Mouse (Mus musculus): ENCODE data around the gene Higd2a.
A peak's percentile ranks its signal among the peaks of the same experiment; 100 is the strongest.

The Higd2a gene

GRCm38 (mm10) chr13:54589996-54590951 is at the start of gene Higd2a, which contains the start of gene Nop16:
Gene Higd2a, plus strand, starts transcription at chr13:54590207.
Gene Nop16, minus strand, starts transcription at chr13:54590090.
- DNase-seq (ENCODE audit: low read depth, low spot score) = peak; percentile 98

GRCm38 (mm10) chr13:54548036-54548435 is 42.0 kb upstream of the Higd2a start:
- DNase-seq (ENCODE audit: low read depth, low spot score) = no peak

- DNase-seq (ENCODE audit: low read depth, low spot score) = no peak
Measured at GRCm38 (mm10) chr13:54556176-54556575, 33.8 kb upstream of the Higd2a start.

DNA sequence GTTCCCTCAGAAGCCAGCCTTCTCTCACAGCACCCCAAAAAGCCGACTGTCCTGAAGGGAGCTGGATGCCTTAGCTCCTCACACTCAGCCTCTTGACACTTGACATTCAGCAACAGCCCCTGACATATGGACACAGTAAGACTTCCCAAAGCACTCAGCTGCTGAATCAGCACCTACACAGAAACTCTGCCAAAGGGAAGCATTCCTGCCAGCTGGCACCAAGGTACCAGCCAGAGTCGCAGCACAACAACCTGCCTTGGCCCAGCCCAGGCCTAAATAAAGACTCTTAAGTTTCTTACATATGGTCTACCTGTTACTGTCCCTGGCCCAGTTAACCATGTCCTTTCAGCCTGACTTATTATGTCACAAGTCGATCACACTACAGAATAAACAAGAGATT is 33.2 kb upstream of the Higd2a start:
- no peak for DNase-seq (ENCODE audit: low read depth, low spot score)

DNA sequence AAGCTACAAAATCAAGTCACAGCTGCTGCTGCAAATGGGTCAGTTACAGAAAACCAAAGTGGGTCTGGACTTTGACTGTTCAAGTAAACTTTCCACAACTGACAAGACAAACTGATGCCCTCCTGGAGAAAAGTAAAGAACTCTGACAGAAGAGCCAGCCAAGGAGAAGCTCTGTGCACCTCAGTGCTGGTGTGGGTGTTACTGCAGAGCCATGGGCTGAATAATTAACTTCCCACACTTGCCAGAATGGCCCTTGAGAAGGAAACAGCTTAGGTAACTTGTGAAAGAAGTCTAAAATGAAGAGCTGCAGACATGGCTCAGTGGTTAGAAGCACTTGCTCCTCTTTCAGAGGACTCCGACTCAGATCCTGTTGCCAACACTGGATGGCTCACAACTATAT is 32.4 kb upstream of the Higd2a start:
- DNase-seq (ENCODE audit: low read depth, low spot score) = no peak

DNA sequence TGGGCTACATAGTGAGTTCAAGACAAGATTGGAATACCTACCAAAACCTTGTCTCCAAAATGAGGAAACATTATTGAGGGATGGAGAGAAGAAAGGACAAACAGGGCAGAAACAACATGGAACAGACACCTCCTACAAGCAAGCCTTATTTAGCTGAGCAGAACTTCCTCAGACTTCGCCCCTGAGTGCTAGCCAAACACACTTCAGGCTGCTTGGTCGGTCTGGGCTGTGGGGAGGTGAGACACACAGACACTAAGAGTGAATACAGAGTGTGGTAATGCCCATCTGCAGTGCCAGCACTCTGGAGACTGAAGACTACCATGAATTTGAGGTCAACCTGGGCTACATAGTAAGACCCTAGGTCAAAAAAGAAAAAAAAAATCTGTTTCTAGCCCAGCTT is 30.4 kb upstream of the Higd2a start:
- DNase-seq (ENCODE audit: low read depth, low spot score) = no peak

- DNase-seq (ENCODE audit: low read depth, low spot score) = no peak
Measured at GRCm38 (mm10) chr13:54560608-54561007, 29.4 kb upstream of the Higd2a start.

DNA sequence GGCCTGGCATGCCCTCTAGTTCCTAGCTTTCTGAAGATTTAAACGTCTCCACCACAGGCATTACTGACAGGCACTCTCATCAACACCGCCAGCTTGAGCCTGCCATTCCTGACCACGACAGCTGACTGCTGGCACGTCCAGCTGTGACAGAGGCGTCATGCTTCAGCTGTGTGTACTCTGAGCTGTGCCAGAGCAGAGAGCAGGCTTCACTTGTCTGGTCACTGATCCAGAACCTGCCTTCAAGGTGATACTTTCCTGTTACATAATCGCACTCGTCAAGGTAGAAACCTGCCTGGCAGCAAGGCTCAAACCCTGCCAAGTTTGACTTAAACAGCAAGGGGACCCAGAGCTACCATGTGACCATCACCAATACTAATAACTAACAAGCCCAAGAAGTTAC is 27.4 kb upstream of the Higd2a start:
- no peak for DNase-seq (ENCODE audit: low read depth, low spot score)

- peak; percentile 30 for DNase-seq (ENCODE audit: low read depth, low spot score)
Measured at GRCm38 (mm10) chr13:54564232-54565200, 25.5 kb upstream of the Higd2a start.

DNA sequence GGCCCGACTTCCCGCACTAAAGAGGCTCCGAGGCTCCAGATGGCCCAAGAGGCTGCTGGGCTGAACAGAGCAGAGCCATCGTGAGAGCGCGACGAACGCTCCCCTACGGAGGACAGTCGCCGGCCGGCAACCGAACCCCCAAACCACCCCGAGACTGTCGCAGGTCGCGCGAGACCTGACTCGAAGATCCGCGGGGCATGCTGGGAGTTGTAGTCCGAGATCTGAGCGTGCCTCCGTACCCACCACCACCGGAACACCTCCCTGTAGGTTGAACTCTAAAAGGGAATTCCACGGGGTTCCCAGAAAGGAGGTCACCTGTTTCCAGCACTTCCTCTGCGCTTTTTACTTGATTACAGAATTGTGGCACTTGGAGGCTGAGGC is 24.8 kb upstream of the Higd2a start, which contains the start of gene 4833439L19Rik:
TSS of gene 4833439L19Rik (minus strand) at position 235 of the 381 bp plus-strand sequence.
- peak; percentile 94 for DNase-seq (ENCODE audit: low read depth, low spot score)

DNA sequence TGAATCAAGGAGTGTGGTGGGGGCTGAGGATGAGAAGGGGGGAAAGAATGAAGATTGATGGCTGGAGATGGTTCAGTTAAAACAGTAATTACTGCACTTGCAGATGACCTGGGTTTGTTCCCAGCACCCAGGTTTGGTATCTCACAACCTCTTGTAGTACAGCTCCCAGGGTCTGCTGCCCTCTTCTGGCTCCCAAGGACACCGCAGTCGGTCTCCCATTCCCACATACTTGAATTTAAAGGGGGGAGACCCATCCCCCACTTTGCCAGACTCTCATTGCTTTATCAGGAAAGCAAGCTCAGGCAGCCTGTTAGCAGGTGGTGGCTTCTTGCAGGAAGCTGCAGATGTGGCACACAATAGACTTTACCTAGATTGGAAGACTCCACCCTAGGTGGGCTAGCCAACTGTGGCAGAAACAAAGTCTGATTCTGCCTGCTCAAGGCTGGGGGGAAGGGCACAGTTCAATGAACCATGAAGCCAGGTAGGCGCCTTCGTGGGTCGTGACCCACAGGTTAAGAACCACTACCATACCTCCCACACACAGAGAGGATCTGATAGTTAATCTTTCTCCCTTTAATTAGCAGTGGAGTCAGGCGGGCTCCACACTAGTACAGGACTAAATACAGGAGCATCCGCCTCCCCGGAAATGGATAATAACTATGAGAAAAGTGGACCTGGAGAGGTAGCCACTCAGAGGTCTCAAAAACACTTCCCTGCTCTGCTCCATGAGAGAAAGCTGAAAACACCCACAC is 24.2 kb upstream of the Higd2a start:
- DNase-seq (ENCODE audit: low read depth, low spot score) = peak; percentile 67

GRCm38 (mm10) chr13:54568380-54568779 is 21.6 kb upstream of the Higd2a start:
- no peak for DNase-seq (ENCODE audit: low read depth, low spot score)

GRCm38 (mm10) chr13:54569282-54569681 is 20.7 kb upstream of the Higd2a start:
- DNase-seq (ENCODE audit: low read depth, low spot score) = no peak

- DNase-seq (ENCODE audit: low read depth, low spot score) = no peak
Measured at GRCm38 (mm10) chr13:54570736-54571135, 19.3 kb upstream of the Higd2a start.

DNA sequence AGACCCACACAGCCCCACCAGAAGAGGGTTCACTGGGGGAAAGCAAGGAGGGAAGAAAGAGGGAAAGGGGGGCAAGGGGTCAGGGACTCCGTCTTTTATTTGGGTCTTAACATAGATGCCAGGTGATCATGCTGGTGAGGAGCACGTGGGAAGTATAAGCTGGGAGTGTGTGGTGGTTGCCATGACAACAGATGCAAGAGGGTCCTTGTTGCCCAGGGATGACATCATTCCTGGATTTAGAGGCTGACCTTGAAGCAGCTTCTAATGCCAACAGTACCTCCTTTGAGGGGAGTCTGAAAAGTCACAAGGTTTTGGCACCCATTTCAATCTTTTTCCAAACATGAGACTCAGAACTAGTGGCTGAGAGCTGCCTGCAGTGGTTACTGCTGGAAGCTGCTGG is 18.4 kb upstream of the Higd2a start:
- DNase-seq (ENCODE audit: low read depth, low spot score) = peak; percentile 35

DNA sequence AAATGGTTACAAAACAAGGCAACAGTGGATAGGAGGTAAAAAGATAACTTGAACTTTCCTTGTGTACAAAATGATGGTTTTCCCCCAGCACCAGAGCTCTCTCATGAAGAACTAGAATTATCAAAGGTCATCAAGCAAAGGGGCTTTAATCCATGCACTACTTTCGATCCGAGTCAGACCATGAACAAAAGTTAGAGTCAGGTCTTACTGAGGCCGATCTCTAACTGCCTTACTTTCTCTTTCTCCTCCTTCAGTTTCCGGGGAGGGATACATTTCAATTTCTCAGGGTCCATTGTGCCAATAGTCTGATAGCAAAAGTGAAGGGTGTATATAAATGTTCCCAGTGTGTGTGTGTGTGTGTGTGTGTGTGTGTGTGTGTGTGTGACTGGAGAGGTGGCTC is 17.4 kb upstream of the Higd2a start:
- DNase-seq (ENCODE audit: low read depth, low spot score) = no peak

DNA sequence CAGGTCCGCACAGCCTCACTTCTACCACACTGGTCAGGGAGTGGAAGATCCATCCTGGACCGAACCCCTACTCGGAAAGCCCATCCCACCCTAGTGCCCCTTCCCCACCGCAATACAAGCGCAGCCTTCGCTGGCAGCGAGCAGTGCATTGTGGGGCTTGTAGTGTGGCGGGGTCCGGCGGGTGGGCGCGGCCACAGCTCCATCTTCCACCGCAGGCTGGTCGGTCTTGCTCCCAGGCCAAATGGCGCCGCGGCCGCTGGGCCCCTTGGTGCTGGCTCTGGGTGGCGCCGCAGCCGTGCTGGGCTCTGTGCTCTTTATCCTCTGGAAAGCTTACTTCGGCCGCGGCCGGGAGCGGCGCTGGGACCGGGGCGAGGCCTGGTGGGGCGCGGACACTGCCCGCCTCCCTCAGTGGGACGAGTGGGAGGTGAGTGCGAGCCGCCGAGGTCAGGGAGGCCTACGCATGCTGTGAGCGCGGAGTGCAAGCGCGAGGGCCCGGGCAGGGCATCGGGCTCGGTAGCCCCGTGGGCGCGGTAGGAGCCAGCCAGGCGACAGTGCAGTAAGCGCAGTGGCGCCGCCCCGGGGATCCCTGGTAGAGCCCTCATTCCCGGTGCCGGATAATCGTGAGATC is 15.0 kb upstream of the Higd2a start, which contains the start of gene Arl10:
TSS of gene Arl10 (plus strand) at position 162 of the 628 bp plus-strand sequence.
- DNase-seq (ENCODE audit: low read depth, low spot score) = peak; percentile 75

GRCm38 (mm10) chr13:54575489-54575888 is 14.5 kb upstream of the Higd2a start:
- DNase-seq (ENCODE audit: low read depth, low spot score) = no peak

GRCm38 (mm10) chr13:54577652-54578507 is 12.1 kb upstream of the Higd2a start:
- no peak for DNase-seq (ENCODE audit: low read depth, low spot score)

DNA sequence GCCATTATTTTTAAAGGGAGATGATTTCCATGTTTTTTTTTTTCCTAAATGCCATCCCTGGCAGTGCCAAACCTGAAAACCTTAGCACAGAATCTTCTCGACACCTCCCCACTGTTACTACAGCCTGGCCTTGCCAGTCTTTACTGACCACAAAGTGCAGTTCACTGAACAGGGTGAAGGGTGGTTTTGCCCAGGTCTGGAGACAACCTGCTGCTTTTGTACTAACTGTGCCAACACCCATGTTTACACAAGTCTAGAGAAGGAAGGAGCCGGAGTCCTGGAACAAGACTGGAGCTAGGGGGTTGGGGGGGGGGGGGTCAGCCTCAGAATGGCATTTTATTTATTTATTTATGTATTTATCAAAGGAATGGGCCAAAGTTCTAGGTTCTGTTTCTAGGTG is 8.6 kb upstream of the Higd2a start:
- DNase-seq (ENCODE audit: low read depth, low spot score) = no peak
